Mouse (Mus musculus) forebrain, embryonic 15.5 days (tissue): ENCODE results near the gene Apba2. TPM values are rescaled to one million over a fixed set of nuclear protein-coding genes. Genes with fewer than 3 reads are reported as not detected.

Experiments used
- ATAC-seq: fragments of 200-750 bp; cut with Nextera tagmentation; replicated peaks from 2 replicates; pipeline ENCODE4 v1.8.0; 2017; ENCODE audit warnings: mild to moderate bottlenecking, moderate TSS enrichment, moderate library complexity
- H3K27ac ChIP-seq: fragments of 300-500 bp; sonication (generic); replicated peaks from 2 replicates; pipeline ENCODE4 v1.5.1; 2015; ENCODE audit warnings: mild to moderate bottlenecking, inconsistent platforms
- H3K27me3 ChIP-seq: fragments of 300-500 bp; sonication (generic); 2 replicates; pipeline ENCODE4 v1.6.1; 2015; ENCODE audit warnings: inconsistent platforms
- H3K36me3 ChIP-seq: fragments of 300-500 bp; sonication (generic); 2 replicates; pipeline ENCODE4 v1.6.1; 2015; ENCODE audit warnings: mild to moderate bottlenecking, inconsistent platforms
- H3K4me1 ChIP-seq: fragments of 300-500 bp; sonication (generic); 2 replicates; pipeline ENCODE4 v1.6.1; 2015; ENCODE audit warnings: inconsistent platforms
- H3K4me2 ChIP-seq: fragments of 300-500 bp; sonication (generic); replicated peaks from 2 replicates; pipeline ENCODE4 v1.6.1; 2015; ENCODE audit warnings: mild to moderate bottlenecking, inconsistent platforms
- H3K4me3 ChIP-seq: fragments of 300-500 bp; sonication (generic); 2 replicates; pipeline ENCODE4 v1.5.1; 2015; ENCODE audit warnings: mild to moderate bottlenecking, inconsistent platforms
- H3K9ac ChIP-seq: fragments of 300-500 bp; sonication (generic); replicated peaks from 2 replicates; pipeline ENCODE4 v1.6.1; 2015; ENCODE audit warnings: mild to moderate bottlenecking, inconsistent platforms
- H3K9me3 ChIP-seq: fragments of 300-500 bp; sonication (generic); 2 replicates; pipeline ENCODE4 v1.6.1; 2016; ENCODE audit warnings: inconsistent platforms
- WGBS: fragments of 180-500 bp; shearing (Covaris S2); methylation state at CpG from one replicate; pipeline ENCODE4 v1.1.7; 2015; ENCODE audit warnings: mixed read lengths; 5-methylcytosine and 5-hydroxymethylcytosine counted together
- polyA plus RNA-seq: library from polyadenylated mRNA; unstranded; fragments of >200 nt; fragmentation: Nextera tagmentation; extraction: Ambion mirVana; gene quantifications from 2 replicates; pipeline ENCODE4 v1.2.1, GENCODE M21; 2015

Gene Apba2
- polyA plus RNA-seq, 1 experiment from 2014 or later = 159 TPM

DNA sequence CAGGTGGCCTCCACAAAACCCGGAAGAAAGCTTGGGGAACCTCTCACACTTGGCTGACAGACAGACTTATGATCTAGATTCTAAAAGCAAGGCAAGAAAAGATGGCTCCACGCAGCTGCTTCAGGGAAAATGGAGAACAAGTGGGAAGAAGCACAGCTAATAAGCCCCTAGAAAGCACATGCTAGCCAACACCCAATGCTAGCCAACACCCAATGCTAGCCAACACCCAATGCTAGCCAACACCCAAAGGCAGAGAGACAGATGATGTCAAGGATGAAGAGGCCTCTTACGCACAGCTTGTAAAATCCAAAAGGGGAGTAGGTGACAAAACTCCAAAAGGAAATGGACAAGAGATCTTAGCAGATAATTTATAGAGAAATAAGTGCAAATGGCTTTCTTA, 108.4 kb downstream of the Apba2 start:
- no peak overlapping the region for H3K27ac ChIP-seq
- WGBS = 83% methylated on average over 3 of the region's 3 CpGs
- H3K27me3 ChIP-seq = no peaks in the 10 kb centered on the region
- no peak overlapping the region for H3K4me3 ChIP-seq
- no peaks in the 10 kb centered on the region for H3K4me1 ChIP-seq
- H3K36me3 ChIP-seq = no peaks in the 10 kb centered on the region
- no peaks in the 10 kb centered on the region for H3K9me3 ChIP-seq
- no peak for ATAC-seq
- no peak overlapping the region for H3K4me2 ChIP-seq
- no peak overlapping the region for H3K9ac ChIP-seq

DNA sequence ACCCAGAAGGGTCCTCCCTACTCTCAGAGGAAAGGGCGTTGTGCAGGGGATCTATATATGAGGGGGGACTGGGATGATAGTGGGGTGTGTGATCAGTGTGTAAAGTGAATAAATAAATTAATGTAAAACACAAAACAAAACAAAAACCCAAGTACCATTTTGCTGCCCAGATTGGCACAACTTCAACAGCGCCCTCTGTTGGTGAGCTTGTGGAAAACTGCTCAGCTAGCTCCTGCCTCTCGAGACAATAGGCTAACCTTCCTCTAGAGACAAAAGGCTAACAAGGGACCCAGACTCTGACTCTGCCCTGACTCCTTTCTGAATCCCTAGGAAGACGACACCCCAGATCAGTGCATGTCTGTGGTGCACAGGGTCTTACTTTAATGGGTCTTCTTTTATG, 109.4 kb downstream of the Apba2 start:
- H3K36me3 ChIP-seq = no peaks in the 10 kb centered on the region
- 70% methylated on average over 4 of the region's 4 CpGs for WGBS
- H3K4me2 ChIP-seq = no peak overlapping the region
- H3K9me3 ChIP-seq = no peaks in the 10 kb centered on the region
- no peak overlapping the region for H3K27ac ChIP-seq
- H3K4me3 ChIP-seq = no peak overlapping the region
- H3K27me3 ChIP-seq = no peaks in the 10 kb centered on the region
- no peak for ATAC-seq
- H3K4me1 ChIP-seq = no peaks in the 10 kb centered on the region
- no peak overlapping the region for H3K9ac ChIP-seq

DNA sequence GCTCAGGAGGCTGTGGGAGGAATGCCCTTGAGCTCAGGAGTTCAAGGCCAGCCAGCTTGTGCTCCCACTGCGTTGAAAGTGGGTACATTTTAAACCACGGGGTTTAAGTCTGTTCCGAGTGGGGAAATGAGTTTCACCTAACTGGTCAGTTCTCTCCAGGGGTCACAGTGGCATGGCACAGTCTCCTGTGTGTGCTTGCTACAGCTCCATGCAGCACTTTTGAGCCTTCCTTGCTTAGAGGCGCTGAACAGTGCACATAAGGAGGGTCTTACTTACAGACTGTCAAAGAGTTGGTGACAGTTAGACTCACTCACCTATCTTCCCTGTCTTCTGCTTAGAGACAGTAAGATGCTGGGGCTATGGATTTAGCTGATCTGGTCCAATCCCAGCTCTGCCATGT, 117.8 kb downstream of the Apba2 start:
- WGBS = 93% methylated on average over 4 of the region's 4 CpGs
- no peaks in the 10 kb centered on the region for H3K27me3 ChIP-seq
- H3K4me1 ChIP-seq = 0 out of 2 replicates have a peak, but pooled peaks cover 4% of the 10 kb centered on the region
- H3K36me3 ChIP-seq = no peaks in the 10 kb centered on the region
- H3K27ac ChIP-seq = no peak overlapping the region
- no peak for ATAC-seq
- H3K9me3 ChIP-seq = no peaks in the 10 kb centered on the region
- H3K4me2 ChIP-seq = no peak overlapping the region
- no peak overlapping the region for H3K4me3 ChIP-seq
- H3K9ac ChIP-seq = no peak overlapping the region

DNA sequence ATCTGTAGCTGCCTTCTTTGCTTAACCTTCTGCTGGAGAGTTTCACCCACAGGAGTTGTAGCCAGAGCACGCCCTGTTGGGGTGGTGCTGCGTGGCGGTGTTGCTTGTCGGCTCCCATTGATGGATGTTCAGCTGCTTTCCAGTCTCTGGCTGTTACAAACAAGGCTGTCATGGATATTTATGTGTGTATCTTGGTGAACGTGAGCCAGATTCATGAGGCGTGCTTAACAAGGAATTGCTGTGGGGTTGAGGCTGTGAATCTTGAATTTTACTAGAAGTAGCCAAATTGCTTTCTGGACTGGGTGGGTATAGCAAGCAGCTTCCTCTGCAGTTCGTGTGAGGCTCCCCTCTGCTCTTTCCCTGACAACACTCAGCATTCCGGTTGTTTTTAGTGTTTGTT, 125.0 kb downstream of the Apba2 start:
- no peak for ATAC-seq
- Histone ChIP-seq H3K4me1 (peaks cover 11% of the 10 kb centered on the region), H3K27ac (no peak overlapping the region), H3K4me2 (no peak overlapping the region), H3K36me3 (no peaks in the 10 kb centered on the region), H3K9me3 (no peaks in the 10 kb centered on the region), H3K4me3 (no peak overlapping the region), H3K27me3 (no peaks in the 10 kb centered on the region), H3K9ac (no peak overlapping the region)
- WGBS = 84% methylated on average over 8 of the region's 8 CpGs

DNA sequence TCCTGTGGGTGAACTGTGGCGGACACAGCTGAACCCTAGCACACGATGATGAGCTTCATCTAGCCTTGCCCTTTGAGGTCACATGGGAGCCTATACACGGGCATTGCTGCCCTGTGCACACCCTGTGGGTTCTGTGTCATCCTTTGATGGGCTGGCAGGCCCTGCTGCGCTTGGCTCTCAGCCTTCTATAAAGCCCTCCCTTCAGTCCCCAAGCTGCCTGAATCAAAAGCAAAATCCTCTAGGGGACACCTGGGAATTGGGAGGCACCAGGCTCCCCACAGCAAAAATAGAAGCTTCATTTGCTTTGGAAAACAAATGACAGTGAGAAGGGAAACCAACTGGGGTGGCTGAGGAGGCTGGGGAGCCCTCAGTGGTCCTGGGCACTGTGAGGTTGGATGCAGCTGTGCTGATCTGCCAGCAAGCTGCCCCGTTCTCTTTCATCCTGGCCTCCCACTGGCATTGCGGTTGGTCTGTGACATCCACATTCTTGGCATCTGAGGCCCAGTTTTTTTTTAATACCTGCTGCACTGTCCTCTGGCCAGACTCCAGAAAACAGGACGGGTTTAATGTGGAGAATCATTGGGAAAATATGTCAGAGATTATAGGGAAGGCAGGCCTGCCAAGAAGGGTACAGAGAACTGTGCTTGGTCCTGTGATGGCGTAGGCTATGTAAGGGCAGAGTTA, 126.6 kb downstream of the Apba2 start:
- WGBS = 49% methylated on average over 8 of the region's 8 CpGs
- 0 out of 2 replicates have a peak overlapping the region, but pooled peaks have one; percentile 31 for H3K27ac ChIP-seq
- H3K9me3 ChIP-seq = no peaks in the 10 kb centered on the region
- peaks cover 11% of the 10 kb centered on the region for H3K4me1 ChIP-seq
- ATAC-seq = 0 out of 2 replicates have a peak, but pooled peaks have one; percentile 20
- no peaks in the 10 kb centered on the region for H3K36me3 ChIP-seq
- no peaks in the 10 kb centered on the region for H3K27me3 ChIP-seq
- no peak overlapping the region for H3K9ac ChIP-seq
- no peak overlapping the region for H3K4me2 ChIP-seq
- H3K4me3 ChIP-seq = no peak overlapping the region

DNA sequence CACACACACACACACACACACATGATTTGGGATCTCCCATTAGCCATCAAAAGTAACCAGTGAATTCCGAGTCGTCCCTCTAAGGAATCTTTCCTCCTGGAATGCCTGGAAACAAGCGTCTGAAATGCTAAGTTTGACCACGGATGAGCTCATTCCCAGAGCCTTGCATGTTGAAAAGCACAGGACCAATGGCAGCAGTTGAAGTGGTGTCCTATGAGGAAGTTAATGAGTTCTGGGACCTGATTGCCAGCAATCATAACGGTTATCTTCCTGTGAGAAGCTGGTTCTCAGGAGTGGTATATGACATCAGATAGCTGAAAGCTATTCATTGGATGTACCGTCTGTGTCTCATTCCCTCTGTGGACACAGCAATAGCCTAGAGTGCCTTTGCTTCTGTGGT, 129.2 kb downstream of the Apba2 start:
- Histone ChIP-seq H3K9me3 (no peaks in the 10 kb centered on the region), H3K9ac (no peak overlapping the region), H3K4me3 (no peak overlapping the region), H3K4me1 (peaks cover 28% of the 10 kb centered on the region), H3K27ac (no peak overlapping the region), H3K27me3 (no peaks in the 10 kb centered on the region), H3K36me3 (no peaks in the 10 kb centered on the region), H3K4me2 (no peak overlapping the region)
- WGBS = 85% methylated on average over 6 of the region's 6 CpGs
- ATAC-seq = no peak

DNA sequence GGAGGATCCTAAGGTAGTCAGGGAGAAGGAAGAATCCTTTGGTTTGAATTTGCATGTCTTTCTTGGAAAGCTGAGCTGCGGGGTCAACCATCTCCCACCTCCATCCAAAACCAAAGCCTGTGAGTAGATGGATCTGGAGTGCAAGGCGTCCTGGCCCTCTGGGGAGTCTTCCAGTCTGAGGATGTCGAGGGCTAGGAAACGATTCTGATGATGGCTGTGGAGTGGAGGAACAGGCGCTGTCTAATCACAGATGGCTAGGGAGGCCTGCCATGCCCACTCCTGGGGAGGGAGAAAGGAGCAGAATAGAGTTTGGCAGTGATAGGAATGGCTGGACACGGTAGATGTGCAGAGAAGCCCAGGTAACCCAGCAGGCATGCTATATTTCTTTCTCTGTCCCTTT, 129.6 kb downstream of the Apba2 start:
- Histone ChIP-seq H3K4me1 (peaks cover 28% of the 10 kb centered on the region), H3K9ac (no peak overlapping the region), H3K4me3 (no peak overlapping the region), H3K27me3 (no peaks in the 10 kb centered on the region), H3K9me3 (no peaks in the 10 kb centered on the region), H3K36me3 (no peaks in the 10 kb centered on the region), H3K27ac (no peak overlapping the region), H3K4me2 (no peak overlapping the region)
- no peak for ATAC-seq
- 72% methylated on average over 6 of the region's 6 CpGs for WGBS

DNA sequence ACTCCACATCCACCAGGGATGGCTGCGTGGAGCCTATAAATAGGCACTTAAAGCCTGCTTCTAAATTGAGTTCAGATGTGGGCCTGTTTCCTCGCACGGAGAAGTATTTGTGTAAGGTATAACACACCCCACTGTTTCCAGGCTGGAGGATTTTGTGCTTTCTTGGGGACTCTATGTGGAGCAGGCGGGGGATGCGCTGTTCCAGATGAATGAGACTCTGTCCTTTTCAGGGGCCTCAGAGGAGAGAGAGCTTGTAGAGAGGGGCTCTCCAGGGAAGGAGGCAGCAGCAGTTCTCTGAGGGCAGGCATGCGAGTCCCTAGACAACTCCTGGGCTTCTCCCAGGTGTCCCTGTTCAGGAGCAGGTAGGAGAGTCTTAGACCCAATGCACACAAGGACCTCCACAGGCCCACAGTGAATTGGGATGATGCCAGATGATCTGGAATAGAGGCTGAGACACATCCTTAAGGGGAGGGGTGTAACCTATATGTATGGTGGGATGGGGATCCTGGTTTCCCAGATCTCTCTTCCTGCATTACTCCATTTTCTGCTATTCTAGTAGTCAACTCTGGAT, 130.4 kb downstream of the Apba2 start:
- peaks cover 28% of the 10 kb centered on the region for H3K4me1 ChIP-seq
- ATAC-seq = no peak
- H3K27me3 ChIP-seq = no peaks in the 10 kb centered on the region
- no peak overlapping the region for H3K4me3 ChIP-seq
- H3K9me3 ChIP-seq = no peaks in the 10 kb centered on the region
- no peak overlapping the region for H3K9ac ChIP-seq
- WGBS = 64% methylated on average over 6 of the region's 6 CpGs
- H3K4me2 ChIP-seq = no peak overlapping the region
- no peaks in the 10 kb centered on the region for H3K36me3 ChIP-seq
- H3K27ac ChIP-seq = no peak overlapping the region

DNA sequence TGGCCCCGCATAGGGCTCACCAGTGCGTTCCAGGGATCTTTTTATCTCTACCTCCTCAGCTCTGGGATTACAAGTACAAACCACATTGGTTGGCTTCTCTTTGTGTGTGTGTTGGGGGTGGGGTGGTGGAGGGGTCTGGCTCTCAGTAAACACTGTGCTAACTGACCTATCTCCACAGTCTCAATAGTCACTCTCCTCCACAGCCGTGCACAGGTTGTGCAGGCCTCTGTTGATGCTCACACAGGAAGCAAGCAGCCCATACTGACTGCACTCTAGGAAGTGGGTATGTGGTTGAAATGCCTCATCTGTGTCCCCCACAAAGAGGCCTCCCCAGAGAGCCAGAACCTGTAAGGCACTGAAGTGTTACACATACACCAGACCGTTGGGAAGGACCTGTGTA, 131.7 kb downstream of the Apba2 start:
- H3K4me3 ChIP-seq = no peak overlapping the region
- H3K9ac ChIP-seq = no peak overlapping the region
- 53% methylated on average over 4 of the region's 4 CpGs for WGBS
- peaks cover 23% of the 10 kb centered on the region for H3K4me1 ChIP-seq
- ATAC-seq = 0 out of 2 replicates have a peak, but pooled peaks have one; percentile 23
- H3K27ac ChIP-seq = no peak overlapping the region
- no peaks in the 10 kb centered on the region for H3K27me3 ChIP-seq
- H3K4me2 ChIP-seq = no peak overlapping the region
- H3K36me3 ChIP-seq = no peaks in the 10 kb centered on the region
- no peaks in the 10 kb centered on the region for H3K9me3 ChIP-seq

DNA sequence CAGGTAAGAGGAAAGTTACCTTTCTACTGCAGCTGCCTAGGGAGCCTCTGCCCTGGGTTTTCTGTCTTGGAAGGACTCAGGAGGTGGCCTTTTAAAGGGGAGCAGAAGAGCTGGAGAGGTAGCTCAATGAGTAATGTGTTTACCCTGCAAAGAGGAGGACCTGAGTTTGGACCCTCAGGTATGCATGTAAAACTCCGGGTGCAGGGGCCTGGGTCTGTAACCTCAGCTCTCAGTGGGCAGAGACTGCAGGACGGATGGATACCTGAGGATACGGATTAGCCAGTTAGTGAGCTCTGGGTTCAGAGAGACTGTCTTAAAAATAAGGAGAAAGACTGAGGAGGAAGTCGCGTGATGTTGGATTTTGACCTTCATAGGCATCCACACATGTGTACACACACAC, 132.4 kb downstream of the Apba2 start:
- H3K4me2 ChIP-seq = no peak overlapping the region
- H3K9me3 ChIP-seq = no peaks in the 10 kb centered on the region
- no peak overlapping the region for H3K4me3 ChIP-seq
- H3K36me3 ChIP-seq = no peaks in the 10 kb centered on the region
- no peaks in the 10 kb centered on the region for H3K27me3 ChIP-seq
- H3K4me1 ChIP-seq = peaks cover 17% of the 10 kb centered on the region
- H3K9ac ChIP-seq = no peak overlapping the region
- 61% methylated on average over 5 of the region's 5 CpGs for WGBS
- no peak for ATAC-seq
- no peak overlapping the region for H3K27ac ChIP-seq

DNA sequence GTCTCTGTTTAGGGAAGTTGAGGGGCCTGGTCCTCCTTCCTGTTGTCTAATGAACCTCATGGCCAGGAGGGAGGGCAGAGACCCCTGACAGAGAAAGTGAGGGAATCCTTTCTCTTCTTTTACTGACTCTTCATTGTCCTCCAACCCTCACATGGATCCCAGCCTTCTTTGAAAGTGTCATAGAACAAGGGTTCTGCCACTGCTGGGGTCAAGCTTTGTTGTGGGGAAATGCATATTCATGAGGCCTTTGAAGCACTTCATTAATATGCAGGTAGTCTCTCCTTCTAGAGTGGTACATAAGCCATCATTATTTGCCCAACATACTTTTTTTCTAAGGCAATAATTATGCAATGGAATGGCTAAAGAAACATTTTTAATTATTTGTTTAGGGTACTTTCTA, 133.0 kb downstream of the Apba2 start:
- Histone ChIP-seq H3K4me3 (no peak overlapping the region), H3K36me3 (no peaks in the 10 kb centered on the region), H3K9ac (no peak overlapping the region), H3K27ac (0 out of 2 replicates have a peak overlapping the region, but pooled peaks have one; percentile 7), H3K4me2 (no peak overlapping the region), H3K9me3 (no peaks in the 10 kb centered on the region), H3K27me3 (no peaks in the 10 kb centered on the region), H3K4me1 (peaks cover 17% of the 10 kb centered on the region)
- no peak; the same call in 1 of the 2 replicates for ATAC-seq

DNA sequence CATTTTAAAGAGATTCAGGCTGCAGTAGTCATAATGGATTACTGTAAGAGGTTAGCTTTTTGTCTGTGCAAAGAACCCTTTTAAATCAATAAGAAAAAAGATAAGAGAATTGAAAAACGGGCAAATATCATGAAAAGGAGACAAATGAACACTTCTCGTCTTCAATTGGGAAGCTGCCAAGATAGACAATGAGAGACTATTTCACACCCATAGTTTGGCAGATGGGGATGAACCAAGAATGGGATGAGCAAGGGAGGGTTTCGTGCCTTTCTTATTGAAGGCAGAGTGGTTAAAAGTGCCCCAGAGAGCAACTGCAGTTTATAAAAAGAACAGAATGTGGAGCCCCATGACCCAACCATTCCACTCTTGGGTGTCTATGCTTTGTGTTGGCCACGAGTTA, 137.4 kb downstream of the Apba2 start:
- 63% methylated on average over 4 of the region's 4 CpGs for WGBS
- ATAC-seq = no peak
- Histone ChIP-seq H3K27ac (no peak overlapping the region), H3K4me3 (no peak overlapping the region), H3K4me1 (peaks cover 9% of the 10 kb centered on the region), H3K9me3 (no peaks in the 10 kb centered on the region), H3K36me3 (no peaks in the 10 kb centered on the region), H3K9ac (no peak overlapping the region), H3K4me2 (no peak overlapping the region), H3K27me3 (no peaks in the 10 kb centered on the region)

DNA sequence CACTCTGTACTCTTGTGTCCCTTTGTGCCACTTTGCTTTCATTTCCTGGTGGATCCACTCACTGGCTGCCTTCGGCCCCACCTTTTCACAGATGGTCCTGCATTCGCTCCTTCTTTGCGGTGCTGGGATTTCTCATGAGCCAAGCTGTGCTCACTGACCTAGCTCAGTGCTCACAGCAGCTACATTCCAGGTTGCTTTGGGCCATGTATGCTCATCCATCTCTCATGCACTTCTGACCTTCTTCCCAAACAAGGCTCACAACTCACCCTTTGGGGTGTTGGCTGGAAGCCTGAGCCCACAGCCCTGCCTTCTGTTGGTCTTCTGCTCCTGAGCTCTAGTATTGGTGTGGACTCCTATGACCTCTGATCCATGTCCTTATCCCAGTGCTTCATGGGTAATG, 139.1 kb downstream of the Apba2 start:
- H3K36me3 ChIP-seq = no peaks in the 10 kb centered on the region
- H3K27ac ChIP-seq = no peak overlapping the region
- peaks cover 3% of the 10 kb centered on the region for H3K4me1 ChIP-seq
- no peak overlapping the region for H3K4me3 ChIP-seq
- H3K9ac ChIP-seq = no peak overlapping the region
- no peak for ATAC-seq
- H3K27me3 ChIP-seq = no peaks in the 10 kb centered on the region
- H3K9me3 ChIP-seq = no peaks in the 10 kb centered on the region
- 90% methylated on average over 3 of the region's 3 CpGs for WGBS
- no peak overlapping the region for H3K4me2 ChIP-seq
